Mouse (Mus musculus): Measurements from ENCODE around the gene Esp24. TPM values are rescaled to one million over a fixed set of nuclear protein-coding genes. Genes with fewer than 3 reads are reported as not detected.
"Not testable (repeated sequence)": the region's sequence is repeated elsewhere in the genome, so short reads cannot be mapped to it uniquely, and the experiment has no call there.

Esp24 gene
- total RNA-seq (2021): not detected
- long read RNA-seq, experiment 1: 0 reads
- long read RNA-seq, experiment 2: 0 reads

DNA sequence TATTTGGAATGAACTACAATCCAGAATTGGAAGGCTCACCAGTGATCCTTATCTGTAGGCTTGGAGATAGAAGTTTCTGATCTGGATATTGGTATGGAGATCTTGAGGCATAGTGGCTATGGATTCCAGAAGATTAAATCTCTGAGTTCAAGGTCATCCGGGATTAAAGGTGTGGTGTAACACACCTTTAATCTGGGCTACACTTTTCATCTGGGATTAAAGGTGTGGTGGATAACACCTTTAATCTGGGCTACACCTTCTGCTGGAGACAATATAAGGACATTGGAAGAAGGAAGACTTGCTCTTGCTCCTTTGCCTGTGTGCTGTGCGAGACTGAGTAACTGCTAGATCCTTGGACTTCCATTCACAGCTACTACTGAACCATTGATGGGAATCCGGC, at the start of gene Esp24:
Gene Esp24, plus strand, starts transcription at position 301 of the 400 bp plus-strand sequence.
- H3K27ac ChIP-seq; DNase-seq; H3K4me3 ChIP-seq; intact Hi-C loops (cut with DNase I): not testable (repeated sequence)

DNA sequence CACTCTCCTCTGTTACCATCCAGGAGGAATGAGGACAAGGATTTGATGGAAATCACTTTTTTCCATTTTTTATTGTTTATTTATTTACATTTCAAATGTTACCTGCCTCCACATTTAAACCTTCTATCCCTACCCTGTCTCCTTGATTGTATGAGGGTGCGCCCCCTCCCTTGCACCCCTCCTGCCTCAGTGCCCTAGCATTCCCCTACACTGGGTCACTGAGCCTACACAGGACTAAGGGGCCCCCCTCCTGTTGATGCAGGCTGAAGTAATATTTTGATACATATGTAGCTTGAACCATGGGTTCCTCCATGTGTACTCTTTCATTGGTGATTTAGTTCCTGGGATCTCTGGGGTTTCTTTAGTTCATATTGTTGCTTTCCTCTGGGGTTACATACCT, 26.6 kb upstream of the Esp24 start:
- no peak overlapping the region for H3K27ac ChIP-seq
- H3K4me3 ChIP-seq: no peak overlapping the region
- DNase-seq: no peak
- no peak for TF ChIP-seq CTCF (IDR thresholded peaks at IDR 0.05)
- intact Hi-C loops (cut with DNase I): no loop called here

DNA sequence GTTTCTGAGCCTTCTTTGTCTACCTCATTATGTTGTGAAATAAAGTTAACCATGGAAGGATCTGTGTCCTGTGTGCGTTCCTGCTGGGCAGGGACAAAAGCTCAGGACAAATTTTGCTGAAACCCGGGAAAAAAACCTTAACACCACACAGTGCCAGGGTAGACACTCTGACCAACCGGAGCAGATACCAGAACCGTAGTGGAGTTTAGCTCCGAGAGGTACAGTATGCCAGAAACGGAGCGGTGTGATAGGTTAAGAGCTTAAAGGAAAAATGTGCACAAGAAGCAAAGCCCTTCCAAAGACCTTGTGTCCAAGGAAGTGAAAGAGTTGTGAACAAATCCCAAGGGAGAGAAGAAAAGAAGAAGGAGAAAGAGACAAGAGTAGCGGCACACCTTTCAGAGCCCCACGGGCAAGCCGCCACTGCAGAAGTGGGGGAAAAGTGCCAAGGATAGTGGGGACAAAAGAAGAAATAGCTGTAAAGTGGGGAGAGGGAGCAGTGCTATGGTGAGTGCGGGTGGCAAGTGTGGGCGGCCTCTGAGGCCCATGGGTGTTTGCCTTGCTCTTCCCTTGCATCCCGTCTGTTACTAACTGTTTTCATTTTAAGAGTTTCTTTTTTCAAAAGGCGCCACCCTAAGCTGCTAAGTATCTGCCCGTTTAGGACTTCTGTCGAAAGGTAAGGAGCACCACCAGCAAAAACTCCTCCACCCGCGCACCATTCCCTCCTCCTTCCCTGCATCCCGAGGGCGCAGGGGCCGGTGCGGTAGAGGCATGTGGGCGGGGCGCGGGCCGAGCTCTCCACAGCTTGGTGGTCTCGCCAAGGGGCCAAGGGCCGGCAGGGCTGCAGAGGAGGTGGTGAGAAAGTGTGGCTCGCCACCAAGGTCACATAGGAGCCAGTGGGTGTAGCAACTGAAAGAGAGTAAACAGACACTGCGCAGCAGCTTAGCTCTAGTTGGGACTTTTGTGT, 25.5 kb upstream of the Esp24 start:
- TF ChIP-seq CTCF (IDR thresholded peaks at IDR 0.05): no peak
- Histone ChIP-seq H3K27ac (no peak overlapping the region), H3K4me3 (no peak overlapping the region)
- DNase-seq: no peak
- intact Hi-C loops (cut with DNase I): no loop called here

DNA sequence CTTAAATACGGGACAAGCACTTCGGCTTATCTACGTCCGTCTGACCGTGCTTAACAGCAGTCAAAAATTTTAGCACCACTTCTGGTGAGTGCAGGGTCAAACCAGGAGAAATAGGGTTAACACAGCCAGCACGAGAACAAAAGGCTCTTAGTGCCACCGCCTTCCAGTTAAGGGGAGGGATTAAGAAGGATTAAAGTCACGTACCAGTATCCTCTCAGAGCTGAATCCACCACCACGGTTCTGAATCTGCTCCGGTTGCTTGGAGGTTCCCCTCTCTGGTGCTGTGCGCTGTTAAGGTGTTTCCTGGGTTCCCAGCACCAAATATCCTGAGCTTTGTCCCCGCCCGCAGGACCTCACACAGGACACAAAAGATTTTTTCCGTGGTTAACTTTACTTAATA, 19.3 kb upstream of the Esp24 start:
- no peak for DNase-seq
- no peak for TF ChIP-seq CTCF (IDR thresholded peaks at IDR 0.05)
- Histone ChIP-seq H3K4me3 (no peak overlapping the region), H3K27ac (no peak overlapping the region)
- intact Hi-C loops (cut with DNase I): no loop called here

DNA sequence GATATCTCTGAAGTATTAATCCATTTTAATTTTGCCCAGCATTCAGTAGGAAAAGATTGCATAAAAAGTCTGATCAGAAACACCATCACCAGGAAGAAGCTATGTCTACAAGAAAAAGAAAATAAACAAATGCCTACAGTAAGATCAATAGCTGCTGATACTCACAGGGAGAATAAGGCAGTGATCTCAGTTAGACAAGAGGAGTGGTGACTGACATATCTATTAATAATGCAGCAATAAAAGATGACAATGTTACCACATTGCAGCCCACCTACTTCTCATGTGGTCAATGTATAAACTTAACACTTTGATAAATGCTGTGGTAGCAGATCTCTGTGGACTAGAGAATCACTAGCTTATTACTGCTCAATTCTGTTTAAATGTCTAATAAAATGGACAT, 6.7 kb downstream of the Esp24 start, which contains the start of gene Gm21903:
Gene Gm21903, minus strand, starts transcription at position 101 of the 400 bp plus-strand sequence.
- Histone ChIP-seq H3K27ac (no peak within 1 kb of the TSS), H3K4me3 (no peak within 1 kb of the TSS)
- intact Hi-C loops (cut with DNase I): no loop called here
- no peak for DNase-seq
- TF ChIP-seq CTCF (IDR thresholded peaks at IDR 0.05): no peak

DNA sequence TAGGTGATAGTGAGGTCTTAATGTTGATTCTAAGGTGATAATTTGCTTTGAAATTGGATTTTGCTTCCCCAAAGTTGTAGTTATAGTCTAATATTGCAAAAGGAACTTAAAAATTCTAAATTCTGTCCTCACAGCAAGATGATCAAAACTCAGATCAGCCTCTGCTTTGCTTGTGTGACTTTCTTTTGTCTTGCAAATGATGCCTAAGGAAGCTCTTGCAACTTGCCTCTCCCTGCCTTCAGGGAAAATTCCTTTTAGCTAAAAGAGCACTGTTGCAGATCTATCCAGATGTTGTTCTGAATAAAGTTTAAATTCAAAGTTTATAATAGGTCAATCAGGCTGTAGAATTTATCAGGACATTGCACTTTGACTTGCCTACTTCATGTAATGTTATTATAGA, 27.1 kb downstream of the Esp24 start:
- intact Hi-C loops (cut with DNase I): no loop called here
- no peak for TF ChIP-seq CTCF (IDR thresholded peaks at IDR 0.05)
- Histone ChIP-seq H3K27ac (no peak overlapping the region), H3K4me3 (no peak overlapping the region)
- no peak for DNase-seq

DNA sequence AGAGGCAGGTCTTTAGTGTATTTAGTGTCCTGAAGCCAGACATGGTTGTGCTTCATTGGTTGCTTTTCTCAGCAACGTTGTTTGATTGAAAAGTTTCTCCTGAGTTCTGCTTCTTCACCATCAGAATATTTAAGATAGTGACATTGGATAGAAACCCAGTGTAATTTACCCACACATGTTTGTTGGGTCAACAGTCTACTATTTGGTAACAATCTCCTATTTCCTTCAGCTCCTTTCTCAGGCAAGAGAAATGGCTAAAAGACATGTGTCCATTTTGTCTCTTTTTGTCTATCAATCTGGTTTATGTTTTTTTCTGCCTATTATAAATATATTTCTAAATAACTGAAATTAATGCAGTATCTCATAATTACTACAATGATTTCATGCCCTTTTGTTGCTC, 40.4 kb downstream of the Esp24 start, which contains the start of gene Esp23:
Gene Esp23, minus strand, starts transcription at position 101 of the 400 bp plus-strand sequence.
- intact Hi-C loops (cut with DNase I): no loop called here

More for the DNA sequence above, 40.4 kb downstream of the Esp24 start, which contains the start of gene Esp23:
- H3K4me3 ChIP-seq: no peak within 1 kb of the TSS
- no peak for DNase-seq
- no peak for TF ChIP-seq CTCF (IDR thresholded peaks at IDR 0.05)
- no peak within 1 kb of the TSS for H3K27ac ChIP-seq

Other genes starting within 250 kb of the Esp24 start
- not detected for gene Gm21903, start 6.6 kb downstream of the Esp24 start, total RNA-seq (2021)
- gene Esp23, start 40.3 kb downstream of the Esp24 start, total RNA-seq (2021): not detected
- not detected for gene Esp22, start 58.6 kb downstream of the Esp24 start, total RNA-seq (2021)

Measured in gastrocnemius, adult 2 months (tissue).